Mouse (Mus musculus): Measurements from ENCODE around the gene Antxr2.
A peak's percentile ranks its signal among the peaks of the same experiment; 100 is the strongest.

The Antxr2 gene

DNA sequence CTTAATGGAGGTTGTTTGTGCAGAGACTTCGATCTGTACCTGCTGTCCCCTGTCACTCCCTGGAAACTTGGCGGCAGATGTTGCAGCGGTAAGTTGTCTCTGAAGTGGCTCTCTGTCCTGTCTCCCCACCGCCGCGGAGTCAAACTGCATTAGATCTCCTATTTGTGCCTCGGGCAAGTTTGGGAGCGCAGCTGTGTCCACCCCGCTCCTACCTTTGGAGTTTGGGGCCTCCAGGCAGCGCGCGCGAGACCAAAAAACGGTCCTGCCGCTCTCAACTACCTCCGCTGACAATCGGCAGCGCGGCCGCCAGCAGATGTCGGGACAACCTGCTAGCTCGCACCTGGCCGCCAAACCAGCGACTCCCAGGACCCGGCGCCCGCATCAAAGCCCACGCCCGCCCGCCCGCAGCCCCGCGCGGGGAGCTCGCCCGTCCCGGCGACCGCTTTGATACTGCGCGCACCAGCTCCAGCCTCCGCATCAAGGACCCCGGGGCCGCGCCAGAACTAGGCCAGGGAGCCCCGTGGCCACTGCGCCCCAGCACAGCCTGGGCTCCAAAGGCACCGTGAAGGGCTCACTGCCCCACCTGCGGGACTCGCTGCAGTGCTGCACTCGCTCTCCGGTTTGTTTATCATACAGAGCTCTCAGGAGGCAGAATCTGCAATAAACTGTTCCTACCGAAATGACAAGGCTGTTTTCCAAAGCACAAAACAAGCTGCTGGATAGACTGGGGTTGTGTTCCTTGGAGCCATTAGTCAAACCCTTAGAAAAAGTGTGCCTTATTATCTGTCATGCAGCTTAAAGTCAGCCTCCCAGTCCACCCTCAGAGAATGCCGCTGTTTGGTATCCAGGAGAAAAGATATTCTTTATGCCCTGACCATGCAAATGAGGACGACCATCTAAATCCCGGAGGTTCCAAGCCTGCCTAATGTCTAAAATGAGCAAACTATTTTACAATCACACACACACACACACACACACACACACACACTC is 95.4 kb downstream of the Antxr2 start:
- DNase-seq (ENCODE audit: extremely low read depth, insufficient read length, low spot score) = no peak

DNA sequence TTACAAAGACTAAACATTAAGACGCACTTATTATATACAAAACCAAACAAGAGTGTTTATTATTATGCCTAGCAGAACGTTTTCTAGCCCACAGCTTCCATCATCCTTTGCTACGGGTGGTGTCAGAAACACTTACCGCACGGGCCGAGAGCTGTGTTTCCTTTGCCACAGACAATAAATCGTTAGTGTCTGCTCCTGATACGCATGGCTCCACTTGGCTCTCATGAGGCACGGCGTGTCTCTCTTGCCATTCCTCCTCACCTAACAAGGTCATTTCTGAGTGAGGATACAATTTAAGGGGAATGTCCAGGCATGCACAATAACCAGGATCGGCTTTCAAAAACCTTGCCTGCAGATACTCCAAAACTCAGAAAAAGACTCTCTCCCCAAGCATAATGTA is 113.2 kb downstream of the Antxr2 start:
- no peak for DNase-seq (ENCODE audit: extremely low read depth, insufficient read length, low spot score)

DNA sequence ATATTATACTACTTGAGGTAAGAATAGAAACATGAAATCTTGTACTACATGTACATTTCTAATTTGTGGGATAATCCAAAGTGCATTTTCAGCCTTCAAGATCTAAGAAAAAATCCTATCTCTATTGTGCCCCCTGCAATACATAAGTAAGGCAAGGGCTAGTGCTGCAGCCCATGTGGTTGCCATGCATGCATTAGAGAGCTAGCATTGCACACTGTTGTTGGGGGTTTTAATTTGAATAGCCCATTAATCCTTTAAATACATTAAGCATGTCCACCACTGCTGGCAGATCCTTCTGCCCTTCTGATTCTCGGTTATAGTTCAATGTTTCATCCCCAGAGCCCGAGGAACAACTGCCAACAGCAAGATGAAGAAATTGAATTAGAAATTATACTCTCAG is 116.0 kb downstream of the Antxr2 start:
- DNase-seq (ENCODE audit: extremely low read depth, insufficient read length, low spot score) = no peak

DNA sequence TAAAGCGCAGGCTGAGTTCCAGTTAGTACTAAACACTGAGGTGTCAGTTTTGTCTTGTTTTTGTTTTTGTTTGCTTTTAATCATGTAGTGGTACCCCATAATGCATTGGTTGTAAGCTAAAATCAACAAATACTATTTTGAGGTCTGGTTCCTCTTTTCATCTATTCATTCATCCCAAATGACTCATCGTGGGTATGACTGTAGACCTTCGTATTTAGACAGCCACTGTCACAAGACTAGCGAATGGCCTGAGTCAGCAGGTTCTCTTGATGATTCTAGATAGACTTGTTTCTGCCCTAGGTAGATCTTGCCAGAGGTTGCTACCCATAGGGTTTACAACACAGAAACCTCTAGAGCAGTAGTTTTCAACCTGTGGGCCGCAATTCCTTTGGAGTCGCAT is 116.9 kb downstream of the Antxr2 start:
- peak; percentile 9 for DNase-seq (ENCODE audit: extremely low read depth, insufficient read length, low spot score)

DNA sequence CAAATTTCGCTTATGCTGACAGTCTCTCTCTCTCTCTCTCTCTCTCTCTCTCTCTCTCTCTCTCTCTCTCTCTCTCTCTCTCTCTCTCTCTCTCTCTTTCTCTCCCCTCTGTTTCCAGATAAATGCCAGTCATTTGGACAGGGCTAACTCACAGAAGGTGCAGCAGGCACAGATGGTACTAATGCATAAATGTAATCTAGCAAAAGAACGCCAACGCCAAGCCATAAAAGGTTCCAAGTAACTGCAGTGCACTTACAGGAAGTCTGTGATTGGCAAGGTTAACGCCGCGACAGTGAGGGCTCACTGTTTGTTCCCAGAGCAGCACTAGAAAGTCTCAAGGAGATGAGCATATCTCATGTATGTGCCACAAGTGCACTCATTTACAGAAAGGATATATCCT is 123.4 kb downstream of the Antxr2 start:
- DNase-seq (ENCODE audit: extremely low read depth, insufficient read length, low spot score) = no peak

DNA sequence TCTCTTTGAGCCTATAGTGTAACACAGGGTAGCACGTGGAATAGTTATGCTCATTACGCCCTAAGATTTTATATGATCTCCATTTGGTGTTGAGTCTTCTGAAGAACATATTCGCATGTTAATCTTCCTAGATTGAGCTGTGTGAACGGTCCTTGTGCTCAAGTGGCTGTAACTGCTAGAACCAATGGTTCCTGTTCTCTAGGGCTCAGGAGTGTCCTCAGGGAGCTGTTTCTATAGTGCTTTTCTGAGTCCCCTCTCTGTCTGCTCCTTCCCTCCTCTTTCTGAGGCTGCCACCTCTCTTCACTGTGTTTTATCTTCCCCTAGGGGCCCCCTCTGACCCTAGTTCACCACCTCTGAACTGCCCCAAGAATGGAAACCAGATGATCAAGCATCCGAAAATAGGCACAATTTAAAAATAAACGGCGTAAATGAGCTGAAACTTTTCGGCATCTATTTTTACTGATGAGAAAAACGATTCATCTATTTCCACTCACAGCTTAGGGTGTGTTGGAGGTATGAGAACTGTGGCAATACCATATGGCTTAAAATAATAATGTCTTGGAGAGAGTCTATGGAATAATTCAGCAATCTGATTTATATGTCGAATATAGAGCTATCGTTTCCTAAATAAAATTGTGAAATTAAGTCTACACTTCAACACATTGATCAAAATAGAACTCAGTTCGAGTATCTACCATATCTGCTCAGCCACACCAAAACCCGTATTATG is 124.1 kb downstream of the Antxr2 start:
- DNase-seq (ENCODE audit: extremely low read depth, insufficient read length, low spot score) = no peak

DNA sequence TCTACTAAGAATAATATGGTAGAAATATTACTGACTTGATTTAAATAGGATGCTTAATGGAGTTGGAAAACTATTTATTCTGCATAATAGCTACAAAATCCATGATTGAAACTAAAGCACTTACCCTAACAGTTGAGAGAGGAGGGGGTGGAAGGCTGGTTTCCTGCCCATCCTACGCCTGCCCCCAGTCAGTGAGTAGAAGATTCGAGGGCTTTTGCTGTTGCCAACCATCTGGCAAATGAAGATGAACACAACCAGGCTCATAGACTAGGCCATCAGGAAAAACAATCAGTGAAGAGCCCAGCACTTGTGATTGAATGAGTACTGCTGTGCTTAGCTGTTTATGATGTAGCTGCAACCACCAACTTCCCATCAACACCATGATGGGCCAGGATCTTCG is 125.0 kb downstream of the Antxr2 start:
- DNase-seq (ENCODE audit: extremely low read depth, insufficient read length, low spot score) = no peak

DNA sequence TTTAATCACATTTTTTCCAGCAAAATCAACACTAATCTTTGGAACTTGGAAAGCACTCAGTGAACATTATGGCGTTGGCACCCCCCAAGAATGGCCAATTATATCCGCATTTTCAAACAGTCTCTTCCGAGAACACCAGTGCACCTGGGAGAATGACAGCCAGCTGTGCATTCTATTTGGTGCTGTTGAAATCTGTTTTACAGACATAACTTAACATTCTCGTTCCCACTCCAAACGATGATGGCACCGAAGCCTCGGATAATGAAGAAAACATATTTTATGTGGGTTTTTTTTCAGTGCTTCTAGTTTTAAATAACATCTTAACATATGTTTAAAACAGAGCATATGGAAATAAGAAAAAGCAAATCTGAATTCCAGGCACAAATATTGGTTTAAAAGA is 129.7 kb downstream of the Antxr2 start:
- no peak for DNase-seq (ENCODE audit: extremely low read depth, insufficient read length, low spot score)

DNA sequence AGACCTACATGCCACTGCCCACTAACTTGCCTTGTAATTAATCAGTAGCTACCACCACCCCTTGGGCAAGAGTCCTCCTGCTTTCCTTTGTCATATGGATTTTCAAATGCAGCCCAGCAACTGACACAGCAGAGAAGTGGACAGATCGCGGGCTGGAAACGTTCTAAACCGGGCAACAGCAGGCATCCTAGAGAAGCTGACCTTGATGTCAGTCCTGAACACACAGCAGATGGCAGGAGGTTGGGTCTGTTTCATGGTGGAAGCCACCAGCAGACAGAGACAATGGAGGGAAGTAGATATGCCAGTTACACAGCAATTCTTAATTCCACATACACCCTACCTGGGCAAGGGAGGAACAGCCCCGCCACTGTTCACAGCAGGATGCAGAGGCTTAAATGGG is 131.5 kb downstream of the Antxr2 start:
- no peak for DNase-seq (ENCODE audit: extremely low read depth, insufficient read length, low spot score)

DNA sequence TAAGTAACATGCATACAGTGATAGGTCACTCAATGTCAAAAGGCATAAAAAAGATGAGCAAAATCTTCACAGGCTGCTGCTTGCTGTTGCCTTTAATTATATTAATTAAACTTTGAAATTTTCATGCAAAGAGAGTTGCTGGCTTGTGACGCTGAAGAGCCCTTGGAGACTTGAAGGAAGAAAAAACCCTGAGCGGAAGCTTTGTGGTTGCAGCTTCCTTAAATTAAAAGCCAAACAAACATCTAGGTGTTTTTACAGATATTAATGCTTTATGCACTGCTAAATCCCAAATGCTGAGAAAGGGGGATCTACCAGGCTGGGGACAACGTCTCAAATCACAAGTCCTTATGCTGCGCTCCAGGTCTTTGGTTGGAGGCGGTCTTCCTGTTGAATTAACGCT is 145.4 kb downstream of the Antxr2 start:
- no peak for DNase-seq (ENCODE audit: extremely low read depth, insufficient read length, low spot score)

DNA sequence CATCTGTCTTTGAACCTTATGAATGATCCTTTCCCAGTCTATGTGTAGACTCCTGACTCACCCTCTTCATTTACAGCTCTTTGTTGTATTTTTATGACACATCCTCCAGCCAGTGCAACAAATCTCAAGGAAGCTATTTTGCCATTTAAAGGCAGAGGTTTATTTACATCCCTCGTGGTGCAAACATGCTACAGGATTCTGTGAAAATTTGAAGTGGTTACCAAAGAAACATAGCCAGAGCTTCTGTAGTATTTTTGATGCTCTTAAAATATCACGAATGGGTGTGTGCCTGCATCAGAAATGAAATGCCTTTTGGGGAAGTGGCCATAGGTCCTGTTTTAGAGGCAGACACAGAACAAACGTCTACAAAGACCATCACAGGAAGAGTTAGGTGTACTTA is 146.7 kb downstream of the Antxr2 start:
- DNase-seq (ENCODE audit: extremely low read depth, insufficient read length, low spot score) = no peak

DNA sequence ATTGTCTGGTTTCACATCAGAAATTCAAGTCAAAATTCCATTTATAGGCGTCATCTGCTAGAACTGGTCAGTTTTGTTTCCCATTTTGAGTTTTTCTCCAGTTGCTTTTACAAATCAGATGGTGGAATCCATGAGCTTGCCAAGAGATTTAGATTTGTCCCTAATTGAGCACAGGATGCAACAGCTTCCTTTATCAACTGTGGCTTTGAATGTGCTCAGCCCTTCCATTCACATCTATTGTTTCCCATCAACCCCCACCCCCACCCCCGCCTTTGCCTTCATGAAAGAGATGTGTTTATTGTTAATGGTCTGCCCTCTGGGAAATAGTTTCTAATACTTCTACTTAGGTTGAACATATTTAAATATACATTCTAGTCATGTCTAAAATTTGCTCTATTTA is 149.4 kb downstream of the Antxr2 start:
- DNase-seq (ENCODE audit: extremely low read depth, insufficient read length, low spot score) = no peak

DNA sequence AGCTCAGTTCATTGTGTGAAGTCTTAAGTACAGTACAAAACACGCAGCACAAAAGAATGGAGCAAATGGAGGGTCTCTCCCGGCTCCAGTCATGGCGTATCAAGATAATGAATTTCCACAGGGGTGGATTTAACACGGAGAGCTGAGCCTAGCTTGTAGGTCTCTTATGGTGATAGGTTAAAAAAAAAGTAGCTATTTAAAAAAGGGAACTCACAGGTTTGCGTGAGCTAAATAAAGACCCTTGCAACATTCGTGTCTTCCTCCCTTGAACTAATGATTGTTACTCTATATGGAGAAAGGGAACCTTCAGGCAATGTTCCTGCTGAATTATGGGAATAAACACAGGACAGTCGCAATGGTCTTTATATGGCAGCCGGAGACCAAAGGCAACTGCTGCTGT is 150.7 kb downstream of the Antxr2 start:
- no peak for DNase-seq (ENCODE audit: extremely low read depth, insufficient read length, low spot score)

DNA sequence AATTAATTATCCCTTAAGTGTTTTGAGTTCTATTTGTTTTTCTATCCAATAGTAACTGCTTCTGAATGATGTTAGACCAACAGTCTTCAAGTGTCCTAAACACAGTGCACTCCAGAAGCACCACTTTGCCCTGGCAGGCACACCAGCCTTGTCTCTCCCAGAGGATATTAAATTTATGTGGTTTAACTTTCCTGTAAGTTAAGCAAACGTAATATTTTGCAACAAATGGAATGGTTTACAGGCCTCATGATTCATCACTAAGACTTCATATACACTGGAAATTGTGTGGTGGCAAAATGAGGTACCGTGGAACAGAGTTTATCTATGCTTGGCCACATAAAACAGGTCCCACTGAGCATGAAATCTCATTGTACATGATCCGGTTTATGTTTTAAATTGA is 152.0 kb downstream of the Antxr2 start:
- DNase-seq (ENCODE audit: extremely low read depth, insufficient read length, low spot score) = no peak

DNA sequence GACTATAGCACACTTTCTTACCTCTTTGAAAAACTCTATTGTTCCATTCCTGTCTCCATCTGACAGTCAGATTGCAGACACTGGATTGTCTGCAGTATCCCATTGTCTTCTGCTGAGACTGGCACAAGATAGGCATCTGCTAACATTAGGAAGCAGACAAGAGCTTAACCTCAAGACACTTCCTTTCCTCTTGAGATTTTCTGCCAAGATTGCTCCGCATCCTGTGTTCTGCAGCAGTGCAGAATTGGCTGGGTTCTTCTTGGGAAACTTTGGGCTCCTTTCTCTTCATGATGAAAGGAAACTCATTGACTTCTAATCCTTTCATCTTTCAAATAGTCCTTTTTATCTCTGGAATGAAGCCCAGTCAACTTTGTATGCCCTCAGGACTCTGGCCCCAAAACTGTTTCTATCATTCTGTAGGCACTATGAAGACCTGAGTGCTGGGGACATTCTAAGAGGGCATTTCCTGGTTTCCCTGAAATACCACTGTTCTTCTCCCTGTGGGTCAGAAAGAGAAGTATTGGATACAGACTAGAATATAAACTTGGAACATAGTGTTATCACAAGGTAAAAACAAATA is 152.5 kb downstream of the Antxr2 start:
- DNase-seq (ENCODE audit: extremely low read depth, insufficient read length, low spot score) = no peak

DNA sequence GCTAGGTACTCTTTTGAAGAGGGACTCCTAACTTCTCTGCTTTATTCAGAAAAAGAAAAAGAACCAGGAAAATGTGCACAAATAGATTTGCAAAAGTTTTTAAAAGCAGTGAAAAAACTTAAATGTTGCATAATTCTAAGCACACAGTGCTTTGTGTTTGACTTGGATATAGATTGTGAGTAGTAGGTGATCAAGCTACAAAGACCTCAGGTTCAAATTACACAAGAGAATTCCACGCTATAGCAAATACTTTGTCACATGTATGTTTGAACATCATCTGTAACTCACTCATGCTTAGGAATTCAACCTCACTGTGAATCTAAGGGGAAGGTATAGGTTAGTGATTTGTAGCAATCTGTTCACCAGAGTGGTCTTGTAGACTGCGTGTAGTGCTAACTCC is 153.9 kb downstream of the Antxr2 start:
- DNase-seq (ENCODE audit: extremely low read depth, insufficient read length, low spot score) = no peak

DNA sequence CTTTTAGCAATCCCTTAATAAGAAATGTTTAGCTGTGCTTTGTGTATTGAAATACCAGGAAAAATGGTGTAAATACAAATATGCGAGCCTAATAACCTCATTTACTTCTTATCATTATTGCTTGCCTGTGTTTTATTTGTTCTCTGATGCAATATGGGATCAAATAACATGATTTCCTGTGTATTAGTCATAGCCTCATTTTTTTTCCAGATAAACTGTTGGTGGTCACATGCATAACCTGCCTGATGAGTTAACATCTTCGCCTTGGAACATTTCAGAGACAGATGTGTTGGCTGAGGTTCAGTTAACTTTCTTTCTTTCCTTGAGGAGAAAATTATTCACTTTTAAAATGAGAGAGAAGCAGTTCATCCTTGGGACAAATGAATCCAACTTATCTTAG is 162.9 kb downstream of the Antxr2 start:
- DNase-seq (ENCODE audit: extremely low read depth, insufficient read length, low spot score) = no peak

DNA sequence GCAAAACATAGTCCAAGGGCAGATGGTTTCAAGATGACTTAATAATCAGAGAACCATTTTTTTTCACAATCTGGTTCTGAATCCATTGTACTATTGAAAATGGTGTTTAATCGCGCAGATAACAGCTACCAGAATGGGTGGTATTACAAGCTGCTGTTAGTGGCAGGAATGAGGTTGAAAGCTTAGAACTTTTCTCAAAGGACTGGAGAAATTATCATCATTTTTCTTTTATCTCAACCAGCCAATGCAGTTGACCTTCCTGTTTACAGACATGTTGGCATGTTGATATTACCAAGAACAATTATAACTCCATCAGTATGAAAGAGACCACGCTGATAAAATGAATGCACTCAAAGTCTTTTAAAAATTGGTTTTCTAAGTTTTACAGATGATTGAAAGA is 163.9 kb downstream of the Antxr2 start:
- DNase-seq (ENCODE audit: extremely low read depth, insufficient read length, low spot score) = no peak

DNA sequence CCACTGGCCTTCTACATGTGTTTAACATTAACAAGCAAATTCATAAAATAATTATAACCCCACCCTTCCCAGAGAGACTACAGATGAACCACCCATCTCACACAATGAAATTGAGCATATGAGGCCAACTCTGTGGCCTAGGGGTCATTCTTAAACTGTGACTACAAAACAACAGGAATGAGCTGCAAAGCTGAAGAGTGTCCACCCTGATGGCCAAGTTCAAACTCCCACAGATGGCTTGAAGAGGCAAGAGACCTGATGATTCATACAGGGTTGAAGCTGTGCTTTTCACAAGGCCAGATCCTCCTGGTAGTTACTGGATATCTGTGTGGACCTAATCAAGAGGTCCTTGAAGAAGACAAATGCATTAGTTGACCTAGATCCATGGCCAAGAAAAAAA is 173.7 kb downstream of the Antxr2 start:
- DNase-seq (ENCODE audit: extremely low read depth, insufficient read length, low spot score) = no peak

DNA sequence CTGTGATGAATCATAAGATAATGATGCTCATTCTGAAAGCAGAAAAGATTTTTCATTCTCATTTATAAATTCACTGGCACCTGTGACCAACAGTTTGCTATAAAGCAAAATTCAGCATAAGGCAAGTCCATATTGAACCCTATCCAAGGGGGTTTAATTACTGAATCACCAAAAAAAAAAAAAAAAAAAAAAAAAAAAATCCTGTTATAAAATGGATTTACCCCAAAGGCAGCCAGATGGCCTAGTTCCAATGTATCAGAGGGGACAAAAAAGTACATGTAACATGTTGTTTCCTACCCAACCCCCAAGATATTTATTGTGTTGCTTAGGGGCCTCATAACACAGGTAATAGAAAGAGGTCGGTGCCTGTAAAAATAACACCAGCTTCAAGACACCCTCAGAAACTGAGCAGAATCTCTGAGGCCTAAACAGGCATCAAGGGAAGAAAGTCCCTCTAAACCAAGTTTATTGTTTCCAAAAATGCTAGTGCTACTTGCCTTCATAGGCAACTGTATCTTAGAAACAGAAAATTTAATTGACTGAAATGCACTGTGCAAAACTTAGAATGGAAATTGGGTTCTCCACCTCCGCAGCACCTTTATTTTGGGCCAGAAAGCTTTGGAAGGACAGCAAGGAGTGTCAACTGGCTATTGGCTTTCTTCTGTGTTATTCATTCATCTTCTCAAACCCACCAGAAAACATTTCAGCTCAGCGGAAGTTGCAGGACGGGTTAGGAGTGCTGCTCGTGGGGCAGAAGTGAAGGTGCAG is 178.7 kb downstream of the Antxr2 start:
- no peak for DNase-seq (ENCODE audit: extremely low read depth, insufficient read length, low spot score)
